In genomic region chr10:91171455-91172328, GRCm38 (mm10) we compare ENCODE assay signal across 8 mouse cellular contexts. TPM values are rescaled to one million over a fixed set of nuclear protein-coding genes. Genes with fewer than 3 reads are reported as not detected.
DNase-seq lines count a peak whose midpoint lies in the region; ATAC-seq and TF ChIP-seq lines count a peak whose summit lies in the region.

No protein-coding gene starts in this region.

- H3K27ac ChIP-seq in hindbrain, embryonic 12.5 days: peak overlapping the region; percentile 100

- H3K4me3 ChIP-seq in hindbrain, embryonic 12.5 days: peak overlapping the region; percentile 99

- H3K36me3 ChIP-seq in hindbrain, embryonic 12.5 days: no peaks in the 10 kb centered on the region

- peak; percentile 65 for ATAC-seq in Patski
- ATAC-seq in hindbrain, embryonic 12.5 days (ENCODE audit: low FRiP score): peak; percentile 97

- TF ChIP-seq CTCF in Patski (IDR thresholded peaks at IDR 0.05): no peak

- H3K9me3 ChIP-seq in hindbrain, embryonic 12.5 days (replicated peaks): no peaks in the 10 kb centered on the region

- H3K4me2 ChIP-seq in hindbrain, embryonic 12.5 days (replicated peaks): peak overlapping the region; percentile 71

- CTCF ChIA-PET in Patski (lab: Charles Lee): interaction anchor here (1.0 to 2.9 kb wide), 4 partner anchors 11 to 70 kb away, joined by 3 to 11 read pairs (median 4); no protein-coding TSS in a partner anchor

- peaks cover 29% of the 10 kb centered on the region for H3K4me1 ChIP-seq in hindbrain, embryonic 12.5 days

- POLR2A ChIA-PET in Patski (lab: Charles Lee): interaction anchor here (0.8 to 1.8 kb wide), 5 partner anchors 9 to 18 kb away, joined by 3 to 12 read pairs (median 7); partner anchors contain the start of gene Tmpo

- H3K9ac ChIP-seq in hindbrain, embryonic 12.5 days: peak overlapping the region; percentile 100

- WGBS in hindbrain, embryonic 12.5 days: under 1% methylated on average over 67 of the region's 68 CpGs

- in situ Hi-C loops in Patski (cut with MboI; ENCODE audit: low pct_unique_long_range_greater_than_20kb): no loop called here

- DNase-seq in Patski (ENCODE audit: low read depth, low spot score): no peak
- peak; percentile 95 to 97 for DNase-seq in cerebellum, postnatal 10 days
- DNase-seq in frontal cortex, postnatal 10 days (ENCODE audit: low spot score in 2 of 2): peak; percentile 85 to 93
- DNase-seq in layer of hippocampus, postnatal 25 days (ENCODE audit: extremely low spot score in 1 of 2, low spot score in 1 of 2): peak; percentile 86 to 98
- DNase-seq in lung, postnatal 14 days: peak; percentile 91
- peak; percentile 97 for DNase-seq in ovary, postnatal 36 days (ENCODE audit: low spot score)
- DNase-seq in thymus, postnatal 25 days: peak; percentile 97

- no peaks in the 10 kb centered on the region for H3K27me3 ChIP-seq in Patski
- H3K27me3 ChIP-seq in hindbrain, embryonic 12.5 days: no peaks in the 10 kb centered on the region

RNA-seq across cellular contexts. Expression of gene Tmpo, which starts 9.4 kb away (rescaled TPM):
- polyA plus RNA-seq in Patski (2021): 160 TPM
- polyA plus RNA-seq in hindbrain, embryonic 12.5 days (2016; fragmentation: Nextera tagmentation; extraction: Ambion mirVana): 298 and 322 TPM in 2 replicates
- total RNA-seq in layer of hippocampus, postnatal 25 days (2021): 10 to 100 TPM; 33.2 to 35.8 TPM

RNA-seq across cellular contexts. Expression of gene Slc25a3, which starts 47.8 kb away (rescaled TPM):
- 919 TPM for polyA plus RNA-seq in Patski (2021)
- 386 and 390 TPM in 2 replicates for polyA plus RNA-seq in hindbrain, embryonic 12.5 days (2016; fragmentation: Nextera tagmentation; extraction: Ambion mirVana)
- total RNA-seq in layer of hippocampus, postnatal 25 days (2021): 100 to 1,000 TPM; 500 to 552 TPM
